Mouse (Mus musculus) cerebellum, adult (tissue): ENCODE measurements around the gene Slfn3.
"Not testable (repeated sequence)": the region's sequence is repeated elsewhere in the genome, so short reads cannot be mapped to it uniquely, and the experiment has no call there.

Experiments
- ATAC-seq: cut with Nextera tagmentation; 2 replicates; pipeline ENCODE4 v1.9.2; 2017; ENCODE audit warnings: mild to moderate bottlenecking, moderate library complexity, mixed read lengths; ENCODE audit not compliant: insufficient number of reproducible peaks, low FRiP score, low TSS enrichment

Slfn3 gene

DNA sequence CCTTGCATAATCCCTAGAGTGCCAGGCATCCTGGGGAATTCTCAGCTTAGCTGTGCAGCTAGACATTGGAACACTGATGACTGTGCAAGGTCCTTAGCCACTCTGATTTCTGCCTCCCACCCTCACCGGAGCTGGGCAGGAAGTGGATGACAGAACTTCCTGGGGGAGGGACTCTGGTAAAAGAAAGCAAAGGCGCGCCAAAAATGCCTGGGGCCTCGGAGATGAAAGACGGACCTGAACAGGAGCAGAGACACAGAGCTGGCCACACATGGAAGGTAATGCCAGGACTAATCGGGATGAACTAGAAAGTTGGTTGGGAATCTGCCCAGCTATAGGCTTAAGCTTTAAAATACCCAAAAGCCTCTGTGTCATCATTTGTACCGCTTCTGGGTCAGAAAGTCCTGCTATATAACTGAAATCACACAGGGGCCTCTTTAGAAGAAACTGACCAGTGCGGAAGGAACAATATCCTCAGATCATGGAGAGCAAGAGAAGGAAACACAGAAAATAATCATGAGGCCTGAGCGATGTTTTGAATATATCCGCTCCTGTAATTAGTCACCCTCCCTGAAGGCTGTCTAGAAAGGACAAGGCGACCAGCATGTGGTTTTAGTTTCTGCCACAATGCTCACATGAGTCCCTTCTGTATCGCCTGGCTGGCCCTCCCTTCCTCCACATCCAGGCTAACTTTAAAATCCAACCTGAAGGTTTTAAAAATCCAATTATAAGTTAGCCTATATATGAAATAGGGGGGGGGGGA lies at the start of gene Slfn3:
Gene Slfn3, plus strand, starts transcription at position 197 of the 760 bp plus-strand sequence.
- no peak for ATAC-seq

DNA sequence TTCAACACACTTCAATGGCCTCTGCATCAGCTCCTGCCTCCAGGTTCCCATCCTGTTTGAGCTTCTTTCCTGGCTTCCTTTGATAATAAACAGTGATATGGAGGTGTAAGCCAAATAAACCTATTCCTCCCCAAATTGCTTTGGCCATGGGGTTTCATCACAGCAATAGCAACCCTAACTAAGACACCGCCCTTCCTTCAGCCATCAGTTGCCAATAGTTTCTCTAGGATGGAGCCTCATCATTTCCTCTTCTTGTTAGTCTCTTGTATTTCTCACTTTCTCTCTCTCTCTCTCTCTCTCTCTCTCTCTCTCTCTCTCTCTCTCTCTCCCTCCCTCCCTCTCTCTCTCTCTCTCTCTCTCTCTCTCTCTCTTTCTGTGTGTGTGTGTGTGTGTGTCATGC lies 42.2 kb upstream of the Slfn3 start:
- not testable (repeated sequence) for ATAC-seq

DNA sequence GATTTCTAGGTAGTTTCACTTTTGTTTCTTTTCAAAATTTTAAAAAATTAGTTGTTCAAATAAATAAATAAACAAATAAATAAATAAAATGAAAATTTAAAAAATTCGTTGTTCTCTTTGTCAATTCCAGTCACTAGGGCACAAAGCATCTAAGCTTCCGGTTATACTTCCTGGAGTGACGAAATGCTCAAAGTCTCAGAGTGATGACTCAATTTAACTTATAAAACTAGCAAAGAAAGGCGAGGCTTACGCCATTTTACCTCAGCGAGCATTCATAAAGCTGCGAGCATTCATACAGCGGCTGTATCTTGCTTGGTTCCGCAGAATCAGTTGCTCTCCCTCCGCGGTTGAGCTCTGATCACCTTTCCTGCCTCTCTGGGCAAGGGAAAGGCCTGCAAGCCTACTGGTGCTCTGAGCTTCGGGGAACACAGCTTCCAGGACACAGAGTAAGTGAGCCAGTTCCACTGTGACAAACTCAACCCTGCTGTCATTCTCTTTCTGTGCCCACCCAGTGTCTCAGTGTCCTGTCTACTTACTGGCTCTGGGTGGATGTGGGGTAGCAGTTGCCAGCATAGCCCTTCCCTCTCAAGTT lies 16.1 kb upstream of the Slfn3 start, which contains the start of gene Slfn4:
Gene Slfn4, plus strand, starts transcription at position 239 of the 592 bp plus-strand sequence.
- no peak for ATAC-seq

DNA sequence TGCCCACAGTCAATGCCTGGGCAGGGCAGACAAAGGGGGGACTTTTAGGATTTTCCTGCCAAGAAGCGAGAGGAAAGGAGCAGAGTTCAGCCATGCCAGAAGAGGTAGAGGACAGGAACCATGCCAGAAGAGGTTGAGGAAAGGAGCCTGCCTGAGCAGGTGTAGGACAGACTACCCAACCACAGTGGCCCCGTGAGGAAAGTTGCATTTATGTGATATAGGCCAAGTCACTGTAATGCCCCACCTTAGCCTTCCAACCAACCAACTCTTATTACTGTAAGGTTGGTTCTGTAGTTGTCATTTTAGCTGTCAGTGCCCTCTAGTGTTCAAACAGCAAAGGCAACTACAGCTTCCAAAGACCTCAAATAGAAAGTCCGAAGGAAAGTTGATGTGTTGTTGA lies 871 bp downstream of the Slfn3 start:
- no peak for ATAC-seq

DNA sequence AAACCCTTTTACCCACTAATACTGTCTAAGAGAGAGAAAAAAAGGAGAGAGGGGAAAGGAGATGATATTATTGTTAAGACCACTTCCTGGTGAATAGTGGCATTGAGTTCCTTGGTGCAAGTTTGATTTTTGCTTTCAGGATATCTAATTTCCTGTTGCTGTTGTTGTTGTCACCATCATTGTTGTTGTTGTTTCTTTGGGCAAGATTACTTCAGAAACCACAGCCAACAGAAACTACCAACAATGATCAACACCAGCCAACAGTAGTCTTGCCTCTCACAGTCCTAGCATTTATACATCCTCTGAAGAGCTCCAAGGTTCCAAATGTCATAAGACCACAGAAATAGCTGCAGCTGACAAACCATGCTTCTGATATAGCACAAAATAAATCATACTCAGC lies 13.9 kb downstream of the Slfn3 start:
- no peak for ATAC-seq

DNA sequence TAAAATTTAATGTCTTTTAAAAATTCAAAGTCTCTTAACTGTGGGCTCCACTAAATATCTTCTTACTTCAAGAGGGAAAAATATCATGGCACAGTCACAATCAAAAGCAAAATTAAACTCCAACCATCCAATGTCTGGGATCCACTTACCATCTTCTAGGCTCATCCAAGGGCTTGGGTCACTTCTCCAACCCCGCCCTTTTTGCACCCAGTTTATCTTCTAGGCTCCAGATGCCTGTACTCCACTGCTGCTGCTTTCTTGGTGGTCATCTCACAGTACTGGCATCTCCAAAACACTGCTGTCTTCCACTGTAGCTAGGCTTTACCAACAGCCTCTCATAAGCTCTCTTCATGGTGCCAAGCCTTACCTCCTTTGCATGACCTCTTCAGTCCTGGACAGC lies 25.0 kb downstream of the Slfn3 start:
- ATAC-seq: no peak

DNA sequence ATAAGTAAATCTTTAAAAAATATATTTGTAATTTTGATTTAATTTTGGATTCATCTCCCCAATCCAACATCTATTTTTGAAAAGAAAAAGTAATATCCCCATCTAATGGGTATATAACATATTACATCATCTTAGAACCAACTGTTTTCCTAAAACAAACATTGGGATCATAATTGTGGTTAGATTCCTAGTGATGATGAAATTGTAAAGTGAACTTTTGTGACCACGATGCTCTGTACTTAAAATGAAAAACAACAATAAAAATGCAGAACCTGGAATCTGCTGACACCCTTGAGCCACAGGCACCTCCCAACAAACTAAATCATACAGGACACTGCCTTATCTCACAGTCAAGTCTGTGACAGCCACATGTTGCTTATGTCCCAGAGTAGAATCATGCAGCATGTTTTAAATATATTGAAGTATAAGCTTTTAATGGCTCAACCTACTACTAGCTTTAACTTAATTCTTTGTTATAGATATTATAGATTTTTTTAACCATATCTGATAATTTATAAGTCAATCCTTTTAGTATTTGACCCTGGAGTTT lies 30.3 kb downstream of the Slfn3 start:
- no peak for ATAC-seq

DNA sequence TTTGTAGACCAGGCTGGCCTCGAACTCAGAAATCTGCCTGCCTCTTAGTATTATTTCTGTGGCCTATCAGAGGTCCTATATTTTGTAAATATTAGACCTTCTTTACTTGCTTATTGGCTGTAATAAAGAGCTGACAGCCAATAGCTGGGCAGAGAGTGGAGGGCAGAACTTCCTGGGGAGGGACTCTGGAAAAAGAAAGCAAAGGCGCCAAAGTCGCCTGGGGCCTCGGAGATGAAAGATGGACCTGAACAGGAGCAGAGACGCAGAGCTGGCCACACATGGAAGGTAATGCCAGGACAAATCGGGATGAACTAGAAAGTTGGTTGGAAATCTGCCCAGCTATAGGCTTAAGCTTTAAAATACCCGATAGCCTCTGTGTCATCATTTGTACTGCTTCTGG lies 32.2 kb downstream of the Slfn3 start:
- ATAC-seq: no peak

DNA sequence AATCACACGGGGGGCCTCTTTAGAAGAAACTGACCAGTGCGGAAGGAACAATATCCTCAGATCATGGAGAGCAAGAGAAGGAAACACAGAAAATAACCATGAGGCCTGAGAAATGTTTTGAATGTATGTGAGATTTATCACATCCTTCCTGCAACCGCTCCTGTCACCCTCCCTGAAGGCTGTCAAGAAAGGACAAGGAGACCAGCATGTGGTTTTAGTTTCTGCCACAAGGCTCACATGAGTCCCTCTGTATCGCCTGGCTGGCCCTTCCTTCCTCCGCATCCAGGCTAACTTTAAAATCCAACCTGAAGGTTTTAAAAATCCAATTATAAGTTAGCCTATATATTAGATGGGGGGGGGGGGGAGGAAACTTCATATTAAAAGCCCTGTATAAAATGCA lies 32.7 kb downstream of the Slfn3 start:
- not testable (repeated sequence) for ATAC-seq

DNA sequence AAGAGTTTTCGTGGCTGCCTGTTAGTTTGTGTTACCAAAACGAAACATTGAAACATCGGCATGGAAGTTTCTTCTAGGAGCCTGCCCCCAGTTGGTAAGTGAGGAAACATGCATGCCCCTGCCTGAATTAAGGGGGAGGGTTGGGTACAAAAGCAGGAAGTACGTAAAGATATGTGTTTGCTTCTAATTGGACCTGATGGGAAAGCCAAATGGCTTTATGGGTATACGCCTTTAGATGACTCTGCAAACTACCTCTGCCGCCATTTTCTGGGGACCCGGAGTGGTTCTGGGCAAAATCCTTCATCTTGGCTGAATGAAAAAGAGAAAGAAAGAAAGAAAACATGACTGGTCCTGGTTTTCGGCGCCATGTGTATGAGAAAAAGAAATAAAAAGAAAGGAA lies 33.1 kb downstream of the Slfn3 start:
- ATAC-seq: no peak

DNA sequence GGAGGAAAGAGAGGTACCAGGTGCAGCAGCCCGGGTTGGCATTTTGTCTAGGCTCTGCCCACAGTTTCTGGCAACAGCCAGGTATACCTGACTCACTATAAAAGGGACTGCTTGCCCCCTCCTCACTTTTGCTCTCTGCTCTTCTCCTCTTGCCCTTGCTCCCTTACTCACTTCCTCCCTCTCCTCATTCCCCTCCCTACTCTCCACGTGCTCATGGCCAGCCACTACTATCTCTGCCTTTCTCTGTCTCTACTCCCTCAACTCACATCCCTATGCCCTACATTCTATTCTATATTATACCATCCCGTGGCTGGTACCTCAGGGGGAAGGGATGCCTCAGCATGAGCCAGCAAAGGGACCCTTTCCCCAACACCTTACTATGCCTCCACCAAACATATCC lies 33.6 kb downstream of the Slfn3 start:
- ATAC-seq: no peak

DNA sequence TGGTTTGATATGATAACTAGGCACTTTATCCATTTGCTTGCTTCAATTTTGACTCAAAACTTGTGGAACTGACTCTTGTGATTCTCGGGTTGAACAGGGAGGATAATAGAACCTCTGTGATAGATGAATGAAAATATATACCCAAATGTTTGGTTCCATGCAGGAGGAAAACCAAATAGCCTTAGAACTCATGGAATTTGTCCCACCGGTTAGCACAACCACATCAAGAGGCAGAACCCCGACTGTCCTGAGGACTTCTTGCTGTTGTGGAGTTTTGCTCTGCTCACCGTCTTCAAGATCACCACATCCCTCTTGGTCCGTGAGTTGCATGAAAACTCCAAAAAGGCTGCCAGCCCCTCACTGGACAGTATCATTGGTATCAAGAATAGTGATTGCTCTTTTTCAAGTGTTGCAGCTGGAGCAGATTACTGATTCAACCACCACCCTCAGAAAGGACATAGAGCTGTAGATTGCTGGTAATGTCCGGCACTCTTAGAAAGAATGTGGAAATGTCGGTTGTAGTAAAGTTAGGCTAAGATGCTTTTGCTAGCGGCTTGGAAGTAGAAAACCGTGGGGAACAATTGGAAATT lies 34.3 kb downstream of the Slfn3 start:
- ATAC-seq: no peak

DNA sequence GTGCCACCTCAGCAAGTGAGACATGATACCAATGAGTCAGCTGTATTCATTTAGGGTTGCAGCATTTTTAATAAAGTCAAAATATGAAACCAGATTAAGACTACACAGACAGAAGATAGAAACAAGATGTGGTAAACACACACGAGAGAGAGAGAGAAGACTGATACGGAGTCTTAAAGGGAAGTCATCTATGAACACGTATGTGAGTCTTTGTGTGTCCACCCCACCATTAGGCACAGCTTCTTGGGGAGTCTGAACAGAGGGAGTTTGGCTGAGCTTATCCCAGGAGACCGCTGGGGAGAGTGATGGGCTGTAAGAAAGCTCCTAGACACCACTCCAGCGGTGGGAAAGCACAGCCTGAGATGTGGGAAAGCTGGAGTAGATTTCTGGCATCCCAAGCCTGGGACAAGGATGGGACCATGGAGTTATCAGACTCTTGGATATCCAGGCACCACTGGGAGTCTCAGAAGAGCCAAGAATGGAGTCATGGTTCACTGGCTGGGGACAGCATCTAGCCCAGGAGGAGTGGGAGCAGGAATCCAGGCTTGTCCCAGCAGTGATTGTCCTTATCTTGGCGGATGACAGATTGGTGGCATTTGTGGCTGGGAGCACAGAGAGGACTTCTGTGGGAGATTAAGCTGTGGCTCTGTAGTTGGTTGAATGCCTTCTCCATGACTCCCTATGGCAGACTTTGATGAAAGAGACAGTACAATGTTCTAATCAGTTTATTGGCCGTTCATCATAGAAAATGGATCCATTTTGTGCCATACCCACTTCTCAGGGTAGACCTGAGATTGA lies 37.0 kb downstream of the Slfn3 start:
- no peak for ATAC-seq

DNA sequence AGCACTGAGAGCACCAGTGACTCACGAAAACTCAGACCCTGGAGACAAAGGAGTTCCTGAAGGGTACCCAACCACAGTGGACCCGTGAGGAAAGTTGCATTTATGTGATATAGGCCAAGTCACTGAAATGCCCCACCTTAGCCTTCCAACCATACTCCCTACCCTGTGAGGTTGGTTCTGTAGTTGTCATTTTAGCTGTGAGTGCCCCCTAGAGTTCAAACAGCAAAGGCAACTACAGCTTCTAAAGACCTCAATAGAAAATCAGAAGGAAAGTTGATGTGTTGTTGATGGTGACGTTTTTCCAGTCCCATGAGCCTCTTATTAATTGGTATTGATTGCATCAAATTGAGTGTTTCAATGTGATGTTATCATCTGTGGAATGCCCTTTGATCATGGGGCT lies 39.8 kb downstream of the Slfn3 start:
- ATAC-seq: no peak

DNA sequence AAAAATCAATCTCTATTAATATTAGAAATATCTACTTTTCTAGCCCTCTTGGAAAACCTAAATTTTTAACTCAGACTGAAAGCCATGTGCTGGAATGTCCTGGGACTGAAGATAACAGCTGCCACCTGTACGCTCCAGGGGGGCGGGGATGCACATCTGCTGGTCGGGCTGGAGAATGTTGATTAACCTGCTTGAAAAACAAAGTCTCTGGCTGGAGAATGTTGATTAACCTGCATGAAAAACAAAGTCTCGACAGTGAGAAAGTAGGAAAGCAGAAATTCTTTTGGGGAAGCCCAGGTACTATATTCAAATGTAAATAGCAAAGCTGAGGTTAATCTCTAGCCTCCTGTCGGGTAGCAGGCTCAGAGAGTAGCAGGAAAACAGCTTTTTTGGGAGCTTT lies 42.5 kb downstream of the Slfn3 start:
- ATAC-seq: not testable (repeated sequence)

DNA sequence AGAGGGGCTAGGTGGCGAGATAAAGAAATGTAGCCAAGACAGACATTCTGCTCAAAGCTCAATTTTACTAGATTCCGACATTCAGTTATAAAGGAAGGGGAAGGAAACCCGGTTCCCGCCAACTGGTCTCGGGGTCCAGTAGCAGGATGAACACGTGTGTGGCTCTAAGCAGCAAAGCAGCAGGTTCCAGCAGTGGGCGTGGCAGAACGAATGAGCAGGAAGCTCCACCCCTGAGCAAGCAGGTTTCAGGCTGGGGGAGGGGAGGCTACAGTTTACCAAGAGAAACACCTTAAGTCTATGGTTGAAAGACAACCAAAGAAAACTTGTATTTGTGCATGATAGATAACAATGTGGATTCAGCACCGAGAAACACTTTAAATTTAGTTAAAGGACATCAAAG lies 46.3 kb downstream of the Slfn3 start:
- ATAC-seq: not testable (repeated sequence)

DNA sequence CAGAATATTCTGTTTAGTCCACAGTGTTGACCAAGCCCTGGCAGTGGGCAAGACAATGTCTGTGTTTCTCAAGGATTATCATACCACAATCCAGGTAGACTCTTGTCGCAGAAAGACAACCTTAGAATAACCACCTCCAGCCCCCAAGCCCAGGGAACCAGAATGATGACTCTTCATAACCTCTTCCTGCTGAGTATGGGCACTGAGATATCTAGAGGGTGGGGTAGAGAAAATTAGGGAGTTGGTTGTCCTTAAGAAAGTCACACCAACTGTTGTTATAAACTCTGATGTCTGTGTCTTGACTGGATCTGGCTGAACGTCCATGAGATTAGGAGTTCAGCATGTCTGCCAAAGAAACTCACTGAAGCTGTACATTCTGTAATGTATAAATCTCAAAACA lies 47.3 kb downstream of the Slfn3 start:
- ATAC-seq: no peak

DNA sequence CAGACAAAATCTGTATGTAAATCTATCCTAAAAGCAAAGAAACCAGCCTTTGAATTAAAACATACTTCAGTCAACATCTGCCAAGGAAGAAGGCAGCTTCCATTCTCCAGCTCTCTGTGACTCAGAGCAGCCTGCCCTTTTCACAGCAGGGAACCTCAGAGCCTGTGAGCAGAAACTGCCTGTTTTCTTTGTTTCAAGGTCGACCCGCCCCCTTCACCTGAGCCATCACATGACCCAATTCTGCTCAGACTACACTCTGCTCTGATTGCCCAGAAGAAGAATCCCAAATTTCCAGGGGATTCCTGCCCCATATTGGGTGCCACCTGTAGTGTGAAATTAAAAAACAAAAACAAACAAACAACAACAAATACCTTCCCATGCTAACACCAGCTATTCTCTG lies 48.7 kb downstream of the Slfn3 start:
- no peak for ATAC-seq

DNA sequence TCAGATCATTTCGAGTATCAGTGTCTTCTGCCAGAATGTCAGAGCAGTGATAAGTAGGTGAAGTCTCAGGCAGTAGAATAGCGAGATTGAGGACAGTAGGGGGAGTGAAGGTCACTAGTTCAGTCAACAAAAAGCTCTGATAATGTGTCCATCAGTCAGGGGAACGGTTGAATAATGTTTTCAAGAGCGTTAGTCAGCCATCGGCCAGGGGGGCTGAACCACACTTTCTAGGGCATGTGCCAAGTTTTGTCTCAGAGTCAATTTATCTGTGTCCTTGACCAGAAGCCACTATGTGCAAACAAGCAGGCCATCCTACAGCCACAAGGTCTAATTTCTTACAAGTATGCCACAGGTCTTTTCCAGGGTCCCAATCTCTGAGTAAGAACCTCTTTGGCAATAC lies 66.1 kb downstream of the Slfn3 start:
- not testable (repeated sequence) for ATAC-seq

DNA sequence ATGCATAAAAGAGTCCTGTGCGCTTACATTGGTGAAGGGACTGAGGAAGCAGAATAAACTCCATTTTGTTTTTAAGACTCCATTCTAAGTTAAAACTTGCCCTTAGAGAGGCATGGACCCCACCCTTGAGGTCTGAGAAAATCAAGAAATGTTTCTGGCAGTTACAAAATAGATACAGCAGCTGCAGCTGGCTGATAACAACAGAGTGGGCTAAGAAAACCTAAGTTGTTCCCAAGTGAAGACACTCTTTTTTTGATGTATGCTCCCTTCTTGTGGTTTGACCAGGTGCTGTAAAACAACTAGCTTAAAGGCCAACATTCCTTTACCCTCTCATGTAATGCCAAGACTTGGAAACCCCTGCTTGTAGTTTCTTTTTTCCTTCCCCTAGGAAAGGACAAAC lies 71.5 kb downstream of the Slfn3 start:
- no peak for ATAC-seq

DNA sequence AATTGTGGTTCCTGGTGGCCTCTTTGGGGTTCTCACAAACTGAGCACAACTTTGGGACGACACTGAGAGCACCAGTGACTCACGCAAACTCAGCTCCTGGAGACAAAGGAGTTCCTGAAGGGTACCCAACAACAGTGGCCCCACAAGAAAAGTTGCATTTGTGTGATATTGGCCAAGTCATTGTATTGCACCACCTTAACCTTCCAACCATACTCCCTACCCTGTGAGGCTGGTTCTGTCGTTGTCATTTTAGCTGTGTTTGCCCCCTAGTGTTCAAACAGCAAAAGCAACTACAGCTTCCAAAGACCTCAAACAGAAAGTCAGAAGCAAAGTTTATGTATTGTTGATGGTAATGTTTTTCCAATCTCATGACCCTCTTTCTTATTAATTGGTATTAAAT lies 72.0 kb downstream of the Slfn3 start:
- no peak for ATAC-seq
